Mouse (Mus musculus) lung, adult 2 months (tissue): ENCODE results near the gene Kctd12.

ENCODE experiments used
- CTCF ChIP-seq: fragments of 200-500 bp; IDR thresholded peaks from 2 replicates; pipeline ENCODE4 v1.5.1; 2011; ENCODE audit warnings: mild to moderate bottlenecking, low read length, control low read depth; ENCODE audit not compliant: insufficient read depth
- POLR2A ChIP-seq: fragments of 200-500 bp; IDR thresholded peaks from 2 replicates; pipeline ENCODE4 v1.6.1; 2011; ENCODE audit warnings: low read depth, mild to moderate bottlenecking, control low read depth, low read length, borderline replicate concordance; ENCODE audit errors: extremely low read depth

GRCm38 (mm10) chr14:102942222-102942843 lies 40.1 kb downstream of the Kctd12 start:
- TF ChIP-seq CTCF (no peak), POLR2A (no peak)
